Mouse (Mus musculus): Measurements from ENCODE around the gene Speg. TPM values are rescaled to one million over a fixed set of nuclear protein-coding genes. Genes with fewer than 3 reads are reported as not detected.

Gene Speg
- 41.1 and 46.4 TPM in 2 replicates for polyA plus RNA-seq (2015; fragmentation: Nextera tagmentation; extraction: Ambion mirVana)

DNA sequence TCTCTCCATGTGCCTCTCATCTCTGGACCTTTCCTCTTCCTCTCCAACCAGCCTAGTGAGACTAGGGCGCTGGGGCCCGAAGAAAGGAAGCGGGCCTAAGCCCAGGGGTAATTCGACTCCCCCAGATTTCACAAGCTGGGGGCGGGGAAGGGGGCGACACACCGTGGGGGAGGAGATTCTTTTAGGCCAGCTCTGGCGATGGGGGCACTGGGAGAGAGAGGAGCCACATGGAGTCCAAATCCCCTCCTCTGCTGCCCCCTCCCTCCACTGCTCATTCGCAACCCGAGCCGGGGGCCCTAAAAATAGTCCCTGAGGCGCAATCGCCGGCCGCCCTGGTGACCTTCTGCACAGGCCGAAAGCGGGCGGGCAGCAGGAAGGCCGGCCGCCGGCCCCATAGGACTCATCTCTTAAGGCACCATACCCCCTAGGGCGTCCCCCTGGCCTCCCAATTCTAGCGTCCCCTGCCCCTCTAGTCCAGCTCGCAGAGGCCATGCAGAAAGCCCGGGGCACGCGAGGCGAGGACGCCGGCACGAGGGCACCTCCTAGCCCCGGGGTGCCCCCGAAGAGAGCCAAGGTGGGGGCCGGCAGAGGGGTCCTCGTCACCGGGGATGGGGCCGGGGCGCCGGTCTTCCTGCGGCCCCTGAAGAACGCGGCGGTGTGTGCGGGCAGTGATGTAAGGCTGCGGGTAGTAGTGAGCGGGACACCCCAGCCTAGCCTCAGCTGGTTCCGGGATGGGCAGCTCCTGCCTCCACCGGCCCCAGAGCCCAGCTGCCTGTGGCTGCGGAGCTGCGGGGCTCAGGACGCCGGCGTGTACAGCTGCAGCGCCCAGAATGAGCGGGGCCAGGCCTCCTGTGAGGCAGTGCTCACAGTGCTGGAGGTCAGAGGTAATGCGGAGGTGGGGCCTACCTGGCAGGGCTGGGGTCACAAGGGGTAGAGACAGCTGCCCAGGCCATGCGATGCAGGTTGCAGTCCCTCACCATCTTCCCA is at the start of gene Speg:
Speg (plus strand) TSS at position 348 of the 987 bp plus-strand sequence.
- H3K4me1 ChIP-seq (ENCODE audit: control insufficient read depth, insufficient read depth, low read length): peaks cover 39% of the 10 kb centered on the region
- H3K9ac ChIP-seq (ENCODE audit: low read length): peak within 1 kb of the TSS; percentile 97
- peak within 1 kb of the TSS; percentile 66 for H3K4me3 ChIP-seq (ENCODE audit: low read length)
- H3K36me3 ChIP-seq (ENCODE audit: control insufficient read depth, insufficient read depth): no peaks in the 10 kb centered on the region
- ATAC-seq (replicated peaks; ENCODE audit: extremely low read depth, insufficient read depth, low FRiP score): peak; percentile 63
- peak within 1 kb of the TSS; percentile 97 for H3K27ac ChIP-seq (ENCODE audit: low read length)
- peaks cover 15% of the 10 kb centered on the region for H3K27me3 ChIP-seq (ENCODE audit: control insufficient read depth, insufficient read depth, low read length)
- no peaks in the 10 kb centered on the region for H3K9me3 ChIP-seq (replicated peaks; ENCODE audit: control insufficient read depth, low read length)
- peak within 1 kb of the TSS; percentile 87 for H3K4me2 ChIP-seq (ENCODE audit: low read depth, low read length)
- WGBS: 6% methylated on average over 56 of the region's 57 CpGs

DNA sequence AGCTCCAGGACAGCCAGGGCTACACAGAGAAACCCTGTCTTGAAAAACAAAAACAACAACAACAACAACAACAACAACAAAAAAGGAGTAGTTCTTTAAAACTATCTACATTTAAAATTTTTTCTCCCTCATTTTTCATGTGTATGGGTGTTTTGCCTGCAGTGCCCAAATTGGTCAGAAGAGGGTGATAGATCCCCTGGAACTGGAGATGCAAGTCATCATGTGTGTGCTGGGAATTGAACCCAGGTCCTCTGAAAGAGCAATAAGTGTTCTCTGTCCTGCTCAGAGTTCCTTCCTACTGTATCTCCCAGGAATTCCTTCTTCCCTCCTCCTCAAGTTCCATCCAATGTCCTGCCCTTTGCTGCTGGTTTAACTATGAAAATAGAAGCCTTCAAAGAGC is 47.6 kb upstream of the Speg start:
- peaks cover 4% of the 10 kb centered on the region; the same call in 1 of the 2 replicates for H3K9me3 ChIP-seq (replicated peaks; ENCODE audit: control insufficient read depth, low read length)

DNA sequence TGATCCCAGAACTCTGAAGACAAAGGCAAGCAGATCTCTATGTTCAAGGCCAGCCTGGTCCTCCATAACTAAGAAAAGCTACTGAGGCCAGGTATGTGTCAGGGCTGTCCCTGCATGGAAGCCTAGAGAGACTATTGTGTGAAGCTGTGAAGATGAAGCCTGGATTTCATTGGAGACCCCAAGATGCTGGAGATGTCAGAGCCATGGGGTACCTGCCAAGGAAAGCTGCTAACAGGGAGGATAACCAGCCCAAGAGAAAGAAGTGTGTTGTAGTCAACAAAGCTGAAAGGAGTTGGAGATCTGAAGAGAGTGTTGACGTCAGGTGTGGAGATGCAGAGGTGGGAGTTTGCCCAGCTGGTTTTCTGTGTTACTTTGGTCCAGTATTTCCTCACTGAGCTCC is 43.8 kb upstream of the Speg start:
- H3K9ac ChIP-seq (ENCODE audit: low read length): no peak overlapping the region
- H3K36me3 ChIP-seq (ENCODE audit: control insufficient read depth, insufficient read depth): no peaks in the 10 kb centered on the region
- H3K27me3 ChIP-seq (ENCODE audit: control insufficient read depth, insufficient read depth, low read length): no peaks in the 10 kb centered on the region
- 71% methylated on average over 1 of the region's 1 CpGs for WGBS
- H3K4me1 ChIP-seq (ENCODE audit: control insufficient read depth, insufficient read depth, low read length): no peaks in the 10 kb centered on the region
- no peak overlapping the region for H3K4me3 ChIP-seq (ENCODE audit: low read length)
- no peak for ATAC-seq (replicated peaks; ENCODE audit: extremely low read depth, insufficient read depth, low FRiP score)
- H3K4me2 ChIP-seq (ENCODE audit: low read depth, low read length): no peak overlapping the region
- peaks cover 4% of the 10 kb centered on the region; the same call in 1 of the 2 replicates for H3K9me3 ChIP-seq (replicated peaks; ENCODE audit: control insufficient read depth, low read length)
- no peak overlapping the region for H3K27ac ChIP-seq (ENCODE audit: low read length)

More for the DNA sequence above, 47.6 kb upstream of the Speg start:
- no peaks in the 10 kb centered on the region for H3K36me3 ChIP-seq (ENCODE audit: control insufficient read depth, insufficient read depth)
- no peak overlapping the region for H3K27ac ChIP-seq (ENCODE audit: low read length)
- no peak overlapping the region for H3K9ac ChIP-seq (ENCODE audit: low read length)
- H3K4me2 ChIP-seq (ENCODE audit: low read depth, low read length): no peak overlapping the region
- no peak for ATAC-seq (replicated peaks; ENCODE audit: extremely low read depth, insufficient read depth, low FRiP score)
- no peak overlapping the region for H3K4me3 ChIP-seq (ENCODE audit: low read length)
- H3K4me1 ChIP-seq (ENCODE audit: control insufficient read depth, insufficient read depth, low read length): no peaks in the 10 kb centered on the region
- no peaks in the 10 kb centered on the region for H3K27me3 ChIP-seq (ENCODE audit: control insufficient read depth, insufficient read depth, low read length)

DNA sequence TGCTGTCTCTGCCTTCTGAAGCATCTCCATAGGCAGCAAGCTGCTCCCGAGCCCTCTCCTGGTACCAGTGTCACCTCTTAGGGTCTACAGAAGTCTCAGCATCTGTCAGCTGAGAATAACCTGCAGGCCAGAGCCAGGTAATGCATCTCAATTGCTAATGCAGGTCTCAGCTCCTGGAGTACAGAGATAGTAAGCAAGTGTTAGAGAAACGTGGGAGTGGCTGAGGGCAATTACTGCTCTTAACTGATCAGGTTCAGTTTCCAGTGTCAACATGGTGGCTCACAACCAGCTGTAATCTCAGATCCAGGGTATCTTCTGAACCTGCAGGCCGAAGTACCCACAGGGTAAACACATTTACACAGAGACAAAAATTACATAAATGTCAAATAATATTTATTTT is 38.6 kb upstream of the Speg start:
- H3K27me3 ChIP-seq (ENCODE audit: control insufficient read depth, insufficient read depth, low read length): no peaks in the 10 kb centered on the region
- no peak for ATAC-seq (replicated peaks; ENCODE audit: extremely low read depth, insufficient read depth, low FRiP score)
- 41% methylated on average over 3 of the region's 3 CpGs for WGBS
- H3K4me1 ChIP-seq (ENCODE audit: control insufficient read depth, insufficient read depth, low read length): no peaks in the 10 kb centered on the region
- H3K36me3 ChIP-seq (ENCODE audit: control insufficient read depth, insufficient read depth): no peaks in the 10 kb centered on the region
- H3K9me3 ChIP-seq (replicated peaks; ENCODE audit: control insufficient read depth, low read length): no peaks in the 10 kb centered on the region
- no peak overlapping the region for H3K4me2 ChIP-seq (ENCODE audit: low read depth, low read length)
- H3K4me3 ChIP-seq (ENCODE audit: low read length): no peak overlapping the region
- no peak overlapping the region for H3K27ac ChIP-seq (ENCODE audit: low read length)
- no peak overlapping the region for H3K9ac ChIP-seq (ENCODE audit: low read length)

DNA sequence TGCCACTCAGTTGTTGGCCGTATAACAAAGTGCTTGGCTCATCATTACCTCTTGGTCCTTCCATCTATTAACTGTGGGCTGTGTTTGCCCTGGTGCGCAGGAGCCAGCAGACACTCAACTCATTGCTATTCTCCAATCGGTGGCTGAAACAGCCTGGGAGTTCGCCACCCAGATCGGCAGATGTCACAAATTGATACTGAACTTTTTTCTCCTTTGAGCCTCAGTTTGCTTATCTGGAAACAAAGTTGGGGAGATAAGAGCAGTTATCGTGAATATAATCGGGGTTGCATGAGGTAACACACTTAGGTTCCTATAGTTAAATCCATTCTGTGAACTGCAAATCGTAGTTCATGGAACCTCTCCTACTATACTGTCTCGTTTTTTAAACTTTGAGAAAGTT is 38.0 kb upstream of the Speg start:
- ATAC-seq (replicated peaks; ENCODE audit: extremely low read depth, insufficient read depth, low FRiP score): no peak
- no peak overlapping the region for H3K27ac ChIP-seq (ENCODE audit: low read length)
- H3K4me3 ChIP-seq (ENCODE audit: low read length): no peak overlapping the region
- H3K27me3 ChIP-seq (ENCODE audit: control insufficient read depth, insufficient read depth, low read length): no peaks in the 10 kb centered on the region; the same call in 1 of the 2 replicates
- H3K4me1 ChIP-seq (ENCODE audit: control insufficient read depth, insufficient read depth, low read length): no peaks in the 10 kb centered on the region
- H3K9ac ChIP-seq (ENCODE audit: low read length): no peak overlapping the region
- H3K36me3 ChIP-seq (ENCODE audit: control insufficient read depth, insufficient read depth): no peaks in the 10 kb centered on the region
- H3K4me2 ChIP-seq (ENCODE audit: low read depth, low read length): no peak overlapping the region
- H3K9me3 ChIP-seq (replicated peaks; ENCODE audit: control insufficient read depth, low read length): no peaks in the 10 kb centered on the region
- WGBS: 70% methylated on average over 9 of the region's 9 CpGs

DNA sequence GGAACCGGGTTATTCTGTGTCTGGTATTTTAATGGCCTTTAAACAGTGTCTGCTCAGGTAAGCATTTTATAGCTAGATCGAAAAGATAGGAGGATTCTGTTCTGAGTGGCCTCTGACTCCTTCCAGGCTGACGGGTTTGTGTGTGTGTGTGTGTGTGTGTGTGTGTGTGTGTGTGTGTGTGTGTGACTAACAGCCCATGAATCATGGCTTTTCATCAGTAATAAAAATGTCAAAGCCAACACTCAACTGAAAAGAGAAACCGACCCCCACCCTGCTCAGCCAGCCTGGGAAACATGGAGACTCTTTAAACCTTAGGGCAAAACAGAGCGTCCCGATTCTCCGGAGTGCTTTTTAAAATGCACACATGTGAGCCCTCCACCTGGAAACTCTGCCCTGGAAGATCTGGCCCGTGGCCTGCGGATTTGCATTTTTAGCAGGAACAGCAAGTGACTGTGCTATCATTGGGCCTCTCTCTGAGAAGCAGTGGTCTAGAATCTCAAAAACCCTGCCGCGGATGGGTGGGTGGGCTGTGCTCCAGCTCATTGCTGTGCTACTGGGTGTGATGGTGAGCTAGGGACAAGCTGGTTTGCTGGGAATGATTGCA is 36.9 kb upstream of the Speg start:
- Histone ChIP-seq H3K27ac (ENCODE audit: low read length) (no peak overlapping the region), H3K9ac (ENCODE audit: low read length) (no peak overlapping the region; the same call in 1 of the 2 replicates), H3K9me3 (replicated peaks; ENCODE audit: control insufficient read depth, low read length) (no peaks in the 10 kb centered on the region), H3K4me1 (ENCODE audit: control insufficient read depth, insufficient read depth, low read length) (peaks cover under 1% of the 10 kb centered on the region; the same call in 1 of the 2 replicates), H3K4me3 (ENCODE audit: low read length) (no peak overlapping the region), H3K27me3 (ENCODE audit: control insufficient read depth, insufficient read depth, low read length) (no peaks in the 10 kb centered on the region; the same call in 1 of the 2 replicates), H3K36me3 (ENCODE audit: control insufficient read depth, insufficient read depth) (no peaks in the 10 kb centered on the region), H3K4me2 (ENCODE audit: low read depth, low read length) (no peak overlapping the region)
- ATAC-seq (replicated peaks; ENCODE audit: extremely low read depth, insufficient read depth, low FRiP score): no peak
- WGBS: 43% methylated on average over 11 of the region's 11 CpGs

DNA sequence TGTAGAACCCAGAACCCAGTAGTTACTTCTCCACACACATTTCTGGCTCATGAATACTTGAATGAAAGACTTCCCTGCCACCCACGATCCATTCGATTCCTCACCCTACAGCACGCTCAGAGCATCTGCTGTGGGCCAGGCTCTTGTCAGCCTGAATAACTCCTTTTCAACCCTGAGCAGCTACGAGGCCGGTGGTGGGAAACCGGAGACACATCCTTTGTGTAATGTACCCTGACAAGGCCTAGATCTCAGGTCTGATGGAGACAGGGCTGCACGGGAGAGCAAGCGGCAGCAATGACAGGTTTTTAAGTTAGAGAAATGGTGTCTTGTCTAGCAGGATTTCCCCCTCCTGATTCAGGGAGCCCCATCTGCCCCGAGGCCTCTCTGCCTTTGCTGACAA is 35.8 kb upstream of the Speg start:
- no peak for ATAC-seq (replicated peaks; ENCODE audit: extremely low read depth, insufficient read depth, low FRiP score)
- no peaks in the 10 kb centered on the region; the same call in 1 of the 2 replicates for H3K27me3 ChIP-seq (ENCODE audit: control insufficient read depth, insufficient read depth, low read length)
- no peak overlapping the region for H3K4me2 ChIP-seq (ENCODE audit: low read depth, low read length)
- no peaks in the 10 kb centered on the region for H3K36me3 ChIP-seq (ENCODE audit: control insufficient read depth, insufficient read depth)
- H3K9ac ChIP-seq (ENCODE audit: low read length): peak overlapping the region; percentile 26; the same call in 1 of the 2 replicates
- WGBS: 64% methylated on average over 9 of the region's 9 CpGs
- H3K4me1 ChIP-seq (ENCODE audit: control insufficient read depth, insufficient read depth, low read length): peaks cover 10% of the 10 kb centered on the region
- no peak overlapping the region for H3K27ac ChIP-seq (ENCODE audit: low read length)
- H3K9me3 ChIP-seq (replicated peaks; ENCODE audit: control insufficient read depth, low read length): no peaks in the 10 kb centered on the region
- no peak overlapping the region for H3K4me3 ChIP-seq (ENCODE audit: low read length)

DNA sequence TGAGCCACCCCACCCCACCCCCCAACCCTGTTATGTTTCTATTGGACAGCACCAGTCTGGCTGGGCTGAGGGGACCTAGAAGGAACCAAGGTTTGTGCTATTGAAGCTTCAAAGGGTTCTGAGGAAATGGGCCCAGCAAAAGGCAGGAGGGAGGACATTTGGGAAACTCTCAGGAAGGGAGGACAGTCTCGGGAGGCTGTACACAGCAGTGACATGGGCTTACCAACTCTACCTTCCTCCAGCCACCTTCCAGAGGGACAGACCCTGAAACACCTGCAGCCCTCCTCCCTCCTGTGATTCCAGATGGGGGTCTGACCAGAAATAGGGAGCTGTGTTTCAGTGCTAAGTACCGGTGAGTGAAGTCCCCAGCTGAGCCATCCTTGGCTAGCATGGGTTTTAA is 34.6 kb upstream of the Speg start:
- Histone ChIP-seq H3K27me3 (ENCODE audit: control insufficient read depth, insufficient read depth, low read length) (no peaks in the 10 kb centered on the region; the same call in 1 of the 2 replicates), H3K27ac (ENCODE audit: low read length) (no peak overlapping the region), H3K4me1 (ENCODE audit: control insufficient read depth, insufficient read depth, low read length) (peaks cover 22% of the 10 kb centered on the region), H3K4me3 (ENCODE audit: low read length) (no peak overlapping the region), H3K4me2 (ENCODE audit: low read depth, low read length) (no peak overlapping the region), H3K36me3 (ENCODE audit: control insufficient read depth, insufficient read depth) (no peaks in the 10 kb centered on the region), H3K9ac (ENCODE audit: low read length) (no peak overlapping the region), H3K9me3 (replicated peaks; ENCODE audit: control insufficient read depth, low read length) (no peaks in the 10 kb centered on the region)
- WGBS: 63% methylated on average over 2 of the region's 2 CpGs
- no peak for ATAC-seq (replicated peaks; ENCODE audit: extremely low read depth, insufficient read depth, low FRiP score)
